Mouse (Mus musculus) midbrain, embryonic 16.5 days (tissue): Measurements from ENCODE around the gene Slc35g1. TPM values are rescaled to one million over a fixed set of nuclear protein-coding genes. Genes with fewer than 3 reads are reported as not detected.

Experiments
- ATAC-seq: fragments of 200-750 bp; cut with Nextera tagmentation; 2 replicates; pipeline ENCODE4 v1.8.0; 2017; ENCODE audit warnings: moderate TSS enrichment
- H3K27ac ChIP-seq: fragments of 300-500 bp; sonication (generic); 2 replicates; pipeline ENCODE4 v1.5.1; 2014; ENCODE audit warnings: mild to moderate bottlenecking, low read length, mixed read lengths
- H3K27me3 ChIP-seq: fragments of 300-500 bp; sonication (generic); 2 replicates; pipeline ENCODE4 v1.6.1; 2014; ENCODE audit warnings: low read depth, low read length, mixed read lengths; ENCODE audit not compliant: control insufficient read depth, insufficient read depth
- H3K36me3 ChIP-seq: fragments of 300-500 bp; sonication (generic); 2 replicates; pipeline ENCODE4 v1.6.1; 2014; ENCODE audit warnings: mild to moderate bottlenecking, low read length, moderate library complexity, mixed read lengths; ENCODE audit not compliant: control insufficient read depth, insufficient read depth
- H3K4me1 ChIP-seq: fragments of 300-500 bp; sonication (generic); 2 replicates; pipeline ENCODE4 v1.6.1; 2014; ENCODE audit warnings: mild to moderate bottlenecking, low read length, mixed read lengths; ENCODE audit not compliant: control insufficient read depth, insufficient read depth
- H3K4me2 ChIP-seq: fragments of 300-500 bp; sonication (generic); 2 replicates; pipeline ENCODE4 v1.6.1; 2014; ENCODE audit warnings: mild to moderate bottlenecking, low read length, mixed read lengths
- H3K4me3 ChIP-seq: fragments of 300-500 bp; sonication (generic); 2 replicates; pipeline ENCODE4 v1.5.1; 2014; ENCODE audit warnings: low read depth, mild to moderate bottlenecking, low read length, moderate library complexity, mixed read lengths
- H3K9ac ChIP-seq: fragments of 300-500 bp; sonication (generic); 2 replicates; pipeline ENCODE4 v1.6.1; 2014; ENCODE audit warnings: low read depth, low read length, mixed read lengths
- H3K9me3 ChIP-seq: fragments of 300-500 bp; sonication (generic); replicated peaks from 2 replicates; pipeline ENCODE4 v1.6.1; 2014; ENCODE audit warnings: mild to moderate bottlenecking, low read length, mixed read lengths; ENCODE audit not compliant: control insufficient read depth, poor library complexity, severe bottlenecking
- WGBS: fragments of 180-500 bp; shearing (Covaris S2); extraction: QIAGEN DNeasy Blood & Tissue Kit; methylation state at CpG from one replicate; pipeline ENCODE4 v1.1.7; 2014; 5-methylcytosine and 5-hydroxymethylcytosine counted together
- polyA plus RNA-seq: library from polyadenylated mRNA; unstranded; fragments of >200 nt; fragmentation: Nextera tagmentation; extraction: Ambion mirVana; gene quantifications from 2 replicates; pipeline ENCODE4 v1.2.1, GENCODE M21; 2015

The Slc35g1 gene
- polyA plus RNA-seq, 1 experiment from 2014 or later: 0.84 TPM

DNA sequence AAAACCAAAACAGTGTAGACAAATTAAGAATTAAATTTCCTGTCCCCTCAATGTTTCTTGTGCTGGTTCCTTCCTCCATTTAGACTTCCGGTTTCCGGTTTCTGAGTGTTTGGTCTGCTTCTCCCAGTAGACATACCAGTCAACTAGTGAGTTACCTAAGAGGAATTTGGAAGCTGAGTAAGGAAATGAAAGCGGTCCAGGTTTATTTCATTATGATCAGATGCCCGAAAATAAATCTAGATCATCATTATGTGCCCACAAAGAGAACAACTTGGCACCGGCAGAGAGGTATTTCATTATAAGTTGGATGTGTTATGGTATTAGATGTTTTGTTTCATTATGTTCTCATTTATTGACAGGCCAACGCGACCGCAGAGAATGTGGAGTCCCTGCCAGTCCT, 34.7 kb downstream of the Slc35g1 start:
- ATAC-seq: no peak
- 84% methylated on average over 8 of the region's 8 CpGs for WGBS

GRCm38 (mm10) chr19:38431326-38431725, 35.5 kb downstream of the Slc35g1 start:
- 65% methylated on average over 7 of the region's 7 CpGs for WGBS
- H3K27ac ChIP-seq: no peak overlapping the region
- ATAC-seq: no peak
- H3K27me3 ChIP-seq: no peaks in the 10 kb centered on the region
- H3K36me3 ChIP-seq: no peaks in the 10 kb centered on the region
- no peak overlapping the region for H3K9ac ChIP-seq
- no peak overlapping the region for H3K4me2 ChIP-seq
- no peaks in the 10 kb centered on the region for H3K4me1 ChIP-seq
- H3K4me3 ChIP-seq: no peak overlapping the region
- H3K9me3 ChIP-seq: no peaks in the 10 kb centered on the region

More for the DNA sequence above, 34.7 kb downstream of the Slc35g1 start:
- H3K9ac ChIP-seq: no peak overlapping the region
- H3K4me2 ChIP-seq: no peak overlapping the region
- no peak overlapping the region for H3K4me3 ChIP-seq
- H3K27ac ChIP-seq: no peak overlapping the region
- H3K36me3 ChIP-seq: no peaks in the 10 kb centered on the region
- no peaks in the 10 kb centered on the region for H3K9me3 ChIP-seq
- no peaks in the 10 kb centered on the region for H3K4me1 ChIP-seq
- H3K27me3 ChIP-seq: no peaks in the 10 kb centered on the region

DNA sequence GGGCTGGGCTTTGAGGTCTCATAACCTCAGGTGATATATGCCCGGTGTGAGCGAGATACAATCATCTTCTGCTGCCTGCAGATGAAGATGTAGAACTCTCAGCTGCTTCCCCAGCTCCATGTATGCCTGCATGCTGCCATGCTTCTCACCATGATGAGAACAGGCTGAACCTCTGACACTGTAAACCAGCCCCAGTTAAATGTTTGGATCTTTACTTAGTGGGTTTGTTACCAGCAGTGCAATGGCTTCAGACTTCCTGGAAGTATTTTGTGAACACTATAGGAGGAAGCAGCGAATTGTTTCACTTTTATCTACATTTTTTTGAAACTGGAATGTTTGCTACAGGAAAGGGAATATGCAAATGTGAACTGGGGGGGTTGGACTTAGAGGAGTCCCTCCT, 36.2 kb downstream of the Slc35g1 start:
- Histone ChIP-seq H3K36me3 (no peaks in the 10 kb centered on the region), H3K9ac (no peak overlapping the region), H3K27me3 (no peaks in the 10 kb centered on the region), H3K9me3 (no peaks in the 10 kb centered on the region), H3K4me2 (no peak overlapping the region), H3K27ac (no peak overlapping the region), H3K4me1 (no peaks in the 10 kb centered on the region), H3K4me3 (no peak overlapping the region)
- whole genome bisulfite sequencing: 95% methylated on average over 3 of the region's 3 CpGs
- no peak for ATAC-seq

GRCm38 (mm10) chr19:38433381-38433780, 37.6 kb downstream of the Slc35g1 start:
- WGBS: 93% methylated on average over 2 of the region's 2 CpGs
- no peak overlapping the region for H3K9ac ChIP-seq
- no peak overlapping the region for H3K4me3 ChIP-seq
- no peak overlapping the region for H3K4me2 ChIP-seq
- no peak overlapping the region for H3K27ac ChIP-seq
- no peaks in the 10 kb centered on the region for H3K27me3 ChIP-seq
- H3K36me3 ChIP-seq: no peaks in the 10 kb centered on the region
- ATAC-seq: no peak
- H3K4me1 ChIP-seq: no peaks in the 10 kb centered on the region
- no peaks in the 10 kb centered on the region for H3K9me3 ChIP-seq

DNA sequence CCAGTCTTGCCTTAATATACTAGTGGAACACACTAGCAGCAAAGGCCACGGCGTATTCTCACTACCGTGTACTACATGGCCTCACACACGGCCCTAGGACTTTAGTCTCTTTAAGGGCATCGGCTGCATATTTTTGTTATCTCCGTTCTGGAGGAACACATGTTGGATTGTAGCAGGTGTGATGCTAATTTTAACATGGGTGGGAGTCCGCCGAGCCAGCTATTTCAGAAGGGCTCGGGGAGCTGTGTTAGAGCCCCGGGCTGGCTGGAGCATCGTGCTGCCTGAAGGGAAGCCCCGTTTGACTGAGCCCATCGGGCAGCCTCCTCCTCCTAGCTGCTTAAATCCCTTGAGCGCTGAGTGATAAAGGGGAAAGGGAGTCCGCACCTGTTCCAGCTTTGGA, 39.4 kb downstream of the Slc35g1 start:
- Histone ChIP-seq H3K9me3 (no peaks in the 10 kb centered on the region), H3K4me2 (no peak overlapping the region), H3K27ac (no peak overlapping the region), H3K36me3 (no peaks in the 10 kb centered on the region), H3K9ac (no peak overlapping the region), H3K27me3 (no peaks in the 10 kb centered on the region), H3K4me3 (no peak overlapping the region), H3K4me1 (no peaks in the 10 kb centered on the region)
- 94% methylated on average over 15 of the region's 15 CpGs for WGBS
- ATAC-seq: no peak

DNA sequence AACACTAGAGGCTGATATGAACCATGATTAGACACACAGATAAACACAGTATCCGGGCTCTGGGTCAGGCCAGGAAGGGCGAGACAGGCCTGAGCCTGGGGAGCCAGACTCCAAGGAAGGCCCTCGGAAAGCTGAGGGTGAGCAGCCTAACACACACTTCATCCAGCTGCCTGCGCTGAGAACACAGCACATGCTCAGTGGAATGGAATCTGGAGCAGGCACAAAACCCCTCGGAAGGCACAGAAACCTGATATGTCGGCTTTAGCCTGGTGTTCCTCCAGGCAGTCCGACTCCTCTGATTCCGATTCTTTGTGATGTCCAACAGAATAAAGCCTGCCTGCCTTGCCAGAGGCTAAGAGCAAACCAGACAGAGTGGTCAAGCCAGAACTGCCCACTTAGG, 46.1 kb downstream of the Slc35g1 start:
- ATAC-seq: no peak
- Histone ChIP-seq H3K9ac (no peak overlapping the region), H3K4me3 (no peak overlapping the region), H3K27ac (no peak overlapping the region), H3K27me3 (no peaks in the 10 kb centered on the region), H3K36me3 (no peaks in the 10 kb centered on the region), H3K4me2 (no peak overlapping the region), H3K4me1 (no peaks in the 10 kb centered on the region), H3K9me3 (no peaks in the 10 kb centered on the region)
- WGBS: 76% methylated on average over 8 of the region's 8 CpGs

- Histone ChIP-seq H3K27ac (no peak overlapping the region), H3K4me1 (no peaks in the 10 kb centered on the region), H3K9me3 (no peaks in the 10 kb centered on the region), H3K27me3 (no peaks in the 10 kb centered on the region), H3K4me2 (no peak overlapping the region), H3K36me3 (no peaks in the 10 kb centered on the region), H3K9ac (no peak overlapping the region), H3K4me3 (no peak overlapping the region)
- no peak for ATAC-seq
- WGBS: 83% methylated on average over 5 of the region's 5 CpGs
These were observed 50.0 kb downstream of the Slc35g1 start for GRCm38 (mm10) chr19:38445758-38446157.

Other genes starting within 250 kb of the Slc35g1 start
- 41.3 and 50.7 TPM in 2 replicates for gene Fra10ac1, start 171.8 kb upstream of the Slc35g1 start, polyA plus RNA-seq
- gene Lgi1, start 131.4 kb upstream of the Slc35g1 start, polyA plus RNA-seq: 24.4 and 28.6 TPM in 2 replicates
- 3.1 and 4.4 TPM in 2 replicates for gene Plce1, start 85.1 kb downstream of the Slc35g1 start, polyA plus RNA-seq